Mouse (Mus musculus) testis, postnatal 10 days (tissue): ENCODE measurements at regions not wholly inside any gene's neighbourhood (a gene's known extent, or its start where the extent isn't known, plus 50 kb on each side); places are given as distances from the start of the nearest gene placed in this dataset.

Experiments
- DNase-seq: peaks from one replicate; pipeline ENCODE4 v3.0.0; 2021; ENCODE audit warnings: low spot score

GRCm38 (mm10) chr12:70589315-70589742, 136.4 kb downstream of the Tmx1 start:
- DNase-seq: no peak

DNA sequence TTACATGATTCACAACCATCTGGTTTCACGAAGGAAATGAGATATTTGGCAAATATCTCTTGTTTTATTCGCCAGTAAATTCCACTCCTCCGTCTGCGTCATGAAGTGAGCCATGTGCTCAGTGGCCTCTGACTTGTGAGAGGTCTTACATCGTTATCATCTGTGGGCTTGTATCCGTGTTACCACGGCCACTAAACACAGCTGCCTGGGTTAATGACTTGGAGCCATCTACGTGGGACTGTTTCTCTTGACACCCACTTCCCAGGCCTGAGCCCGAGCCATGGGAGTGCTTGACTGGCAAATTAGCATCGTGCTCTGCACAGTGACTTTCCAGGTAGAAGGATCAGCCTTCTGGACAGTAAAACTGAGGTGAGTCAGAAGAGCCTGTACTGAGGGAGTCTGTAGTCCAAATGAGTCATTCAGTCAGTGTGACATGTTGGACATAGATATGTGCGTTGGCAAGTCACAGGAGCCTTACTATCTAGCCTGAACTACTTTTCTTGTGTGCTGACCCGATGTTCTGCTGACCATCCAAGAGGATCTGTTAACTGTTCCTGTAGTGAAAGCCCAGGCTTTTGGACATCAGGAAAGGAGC, 137.7 kb downstream of the Tmx1 start:
- no peak for DNase-seq

GRCm38 (mm10) chr12:70592821-70593220, 139.9 kb downstream of the Tmx1 start:
- no peak for DNase-seq

GRCm38 (mm10) chr12:70598211-70598701, 145.4 kb downstream of the Tmx1 start:
- no peak for DNase-seq

- DNase-seq: no peak
These were observed 146.8 kb downstream of the Tmx1 start for GRCm38 (mm10) chr12:70599731-70600130.

GRCm38 (mm10) chr12:70603869-70604268, 151.0 kb downstream of the Tmx1 start:
- DNase-seq: no peak

GRCm38 (mm10) chr12:70608672-70609071, 155.8 kb downstream of the Tmx1 start:
- no peak for DNase-seq

DNA sequence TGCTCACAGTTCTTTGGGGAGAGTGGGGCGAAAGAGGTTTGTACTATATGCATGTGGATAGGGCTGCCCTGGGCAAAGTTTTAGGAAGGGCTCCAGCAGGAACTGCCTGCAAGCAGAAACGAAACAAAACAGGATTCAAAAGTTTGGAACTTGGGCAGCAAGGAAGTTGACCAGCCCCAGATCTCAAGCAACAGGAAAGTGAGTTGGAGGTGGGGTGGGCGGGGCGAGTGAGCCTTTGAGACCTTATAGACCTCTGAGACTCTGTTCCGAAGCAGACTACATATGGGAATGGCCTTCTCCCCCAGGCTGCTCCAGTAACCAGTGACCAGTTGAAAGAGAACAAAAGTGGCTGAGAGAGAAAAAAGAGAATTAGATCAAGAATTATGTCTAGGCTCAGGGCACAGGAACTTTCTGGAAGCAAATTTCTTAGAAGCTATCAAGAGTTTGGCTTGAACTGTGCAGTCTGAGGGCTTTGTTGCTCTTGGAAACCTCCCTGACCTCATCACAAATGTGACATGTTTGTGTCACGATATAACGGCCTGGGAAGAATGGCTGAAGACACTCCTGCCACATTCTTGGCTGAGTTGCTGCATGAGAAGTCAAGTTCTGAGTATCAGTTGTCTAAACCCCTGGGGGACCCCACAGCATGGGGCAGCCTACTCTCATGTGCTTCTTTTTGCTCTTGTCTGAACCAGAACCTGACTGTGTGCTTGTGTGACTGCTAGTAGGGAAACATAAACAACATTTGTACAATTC, 156.4 kb downstream of the Tmx1 start:
- DNase-seq: peak; percentile 22

- peak; percentile 37 for DNase-seq
These were observed 159.0 kb downstream of the Tmx1 start for GRCm38 (mm10) chr12:70611891-70612290.

DNA sequence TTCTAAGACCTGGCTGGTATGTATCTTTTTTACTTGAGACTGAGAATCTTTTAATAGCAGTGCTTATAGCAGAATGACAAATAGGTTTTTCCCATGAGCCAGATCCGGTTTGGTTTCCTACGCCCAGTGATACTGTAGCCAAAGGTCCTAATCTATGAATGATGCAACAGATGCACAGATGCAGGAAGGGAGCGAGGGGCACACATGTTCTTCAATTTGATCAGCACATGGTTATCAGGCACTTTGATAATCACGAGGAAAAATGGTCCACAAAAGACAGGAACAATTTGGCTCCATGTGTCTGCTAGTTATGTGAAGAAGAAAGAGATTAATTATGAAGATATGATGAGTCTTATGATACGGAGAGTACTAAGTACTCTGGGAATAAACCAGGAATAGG, 160.3 kb downstream of the Tmx1 start:
- no peak for DNase-seq

DNA sequence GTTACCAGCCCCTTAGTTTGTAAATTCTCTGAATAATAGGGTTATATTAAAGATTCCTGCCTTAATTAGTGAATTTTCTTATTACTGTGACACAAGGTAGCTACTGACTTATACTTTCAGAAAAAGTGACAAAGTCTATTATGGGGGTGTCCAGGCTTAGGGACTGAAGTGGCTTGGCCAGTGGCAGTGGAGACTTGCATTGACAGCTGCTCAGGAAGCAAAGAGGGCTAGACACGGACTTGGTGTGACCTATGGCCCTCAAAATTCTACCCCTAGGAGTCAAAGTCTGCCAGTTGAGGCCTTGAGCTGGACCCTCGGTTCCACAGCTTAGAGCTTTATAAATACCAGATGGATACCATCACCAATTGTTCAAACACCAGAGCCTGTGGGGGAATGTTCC, 161.2 kb downstream of the Tmx1 start:
- no peak for DNase-seq

GRCm38 (mm10) chr12:70614686-70615085, 161.8 kb downstream of the Tmx1 start:
- no peak for DNase-seq

GRCm38 (mm10) chr12:70615123-70615522, 162.2 kb downstream of the Tmx1 start:
- peak; percentile 16 for DNase-seq

- DNase-seq: peak; percentile 8
These were observed 163.2 kb downstream of the Tmx1 start for GRCm38 (mm10) chr12:70616049-70616448.

DNA sequence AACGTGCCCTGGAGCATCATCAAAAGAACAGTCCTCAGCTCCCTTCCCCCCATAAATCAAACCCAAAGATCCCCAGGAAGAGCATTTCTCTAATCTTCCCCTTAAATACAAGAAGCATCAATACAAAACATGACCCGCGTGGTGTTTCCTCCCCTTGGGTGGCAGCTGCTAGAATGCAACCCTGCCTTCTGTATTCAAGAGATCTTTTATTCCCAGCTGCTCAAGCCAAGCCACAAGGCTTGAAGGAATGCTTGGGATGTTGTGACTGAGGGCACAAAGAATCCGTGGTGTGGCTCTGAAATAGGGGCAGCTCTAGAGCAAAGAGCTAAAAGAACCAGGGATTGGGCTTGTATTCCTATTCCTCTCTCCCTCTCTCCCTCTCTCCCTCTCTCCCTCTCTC, 163.6 kb downstream of the Tmx1 start:
- no peak for DNase-seq

GRCm38 (mm10) chr12:70617024-70617423, 164.1 kb downstream of the Tmx1 start:
- DNase-seq: no peak

DNA sequence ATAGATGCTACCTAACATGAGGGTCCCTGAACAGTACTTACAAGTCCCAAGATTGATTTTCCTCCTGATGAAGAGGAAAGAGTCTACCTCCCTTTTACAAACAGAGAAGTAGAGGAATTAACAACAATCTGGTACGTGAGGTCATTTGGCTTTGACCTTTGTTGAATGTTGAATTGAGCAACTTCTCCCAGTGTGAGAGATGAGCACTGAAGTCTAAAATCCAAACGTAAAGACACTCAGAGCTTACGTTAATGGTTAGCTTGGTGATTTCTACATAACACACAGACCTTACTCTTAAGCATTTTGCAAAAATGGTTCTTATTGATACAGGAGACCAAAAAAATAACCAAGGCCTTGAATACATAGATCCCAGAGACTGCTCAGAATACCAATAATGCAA, 165.1 kb downstream of the Tmx1 start:
- no peak for DNase-seq

- no peak for DNase-seq
These were observed 166.5 kb downstream of the Tmx1 start for GRCm38 (mm10) chr12:70619436-70619835.

DNA sequence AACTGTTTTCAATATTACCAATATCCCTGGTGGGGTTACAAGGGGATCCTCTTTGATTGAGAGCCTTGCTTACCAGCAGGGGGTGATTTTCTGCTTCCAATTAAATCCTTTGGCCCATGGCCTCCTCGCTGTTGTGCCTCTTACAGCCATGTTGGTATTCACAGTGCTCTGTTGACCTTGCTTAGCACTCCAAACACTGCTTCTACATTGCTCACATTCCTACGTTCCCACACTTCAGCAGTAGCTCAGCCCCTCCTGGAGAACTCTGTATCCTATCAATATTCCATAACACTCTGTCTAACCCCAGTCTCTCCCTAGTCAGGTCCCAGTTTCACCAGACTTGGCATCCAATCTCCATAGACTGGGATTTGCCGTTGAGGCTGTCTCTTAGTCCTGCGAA, 169.1 kb downstream of the Tmx1 start:
- no peak for DNase-seq

DNA sequence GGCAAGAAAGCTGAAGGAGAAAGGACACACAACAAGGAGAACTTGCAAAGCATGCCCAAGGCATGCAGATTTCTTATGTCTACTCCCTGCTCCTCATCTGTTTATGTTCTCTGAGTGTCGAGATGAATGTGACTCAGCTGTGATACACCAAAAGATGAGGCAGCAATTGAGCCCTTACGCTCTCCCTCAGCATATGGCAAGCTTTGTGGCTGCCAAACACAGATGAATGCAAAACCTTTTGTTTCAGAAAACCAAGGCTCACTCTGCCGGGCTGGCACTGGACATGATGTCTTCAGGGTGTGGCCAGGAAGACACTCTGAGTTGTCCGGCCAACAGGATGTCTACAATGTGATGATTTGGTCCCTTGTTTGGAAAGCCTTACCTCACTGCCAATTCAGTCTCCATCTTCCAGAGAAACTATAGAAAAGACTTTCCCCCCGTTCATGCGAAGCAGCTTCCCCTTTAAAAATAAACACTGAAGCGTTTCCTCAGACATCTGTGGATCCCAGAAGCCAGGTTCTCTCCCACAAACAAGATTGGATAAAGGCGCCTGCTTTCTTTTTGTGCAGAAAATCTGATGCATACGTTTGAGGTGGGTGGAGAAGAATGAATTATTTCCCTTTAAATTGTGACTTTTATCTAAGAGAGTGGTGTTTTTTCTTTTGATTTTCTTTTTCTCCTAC, 171.5 kb downstream of the Tmx1 start:
- no peak for DNase-seq

GRCm38 (mm10) chr12:70627638-70628037, 174.7 kb downstream of the Tmx1 start:
- no peak for DNase-seq

- peak; percentile 18 for DNase-seq
These were observed 175.8 kb downstream of the Tmx1 start for GRCm38 (mm10) chr12:70628384-70629365.
